Mouse (Mus musculus) adipocyte (in vitro differentiated cells): Measurements from ENCODE around the gene Cmc4.
A peak's percentile ranks its signal among the peaks of the same experiment; 100 is the strongest.

Experiments
- DNase-seq: peaks from one replicate; pipeline ENCODE4 v3.0.0-alpha.2; 2016; ENCODE audit warnings: low spot score

Gene Cmc4

DNA sequence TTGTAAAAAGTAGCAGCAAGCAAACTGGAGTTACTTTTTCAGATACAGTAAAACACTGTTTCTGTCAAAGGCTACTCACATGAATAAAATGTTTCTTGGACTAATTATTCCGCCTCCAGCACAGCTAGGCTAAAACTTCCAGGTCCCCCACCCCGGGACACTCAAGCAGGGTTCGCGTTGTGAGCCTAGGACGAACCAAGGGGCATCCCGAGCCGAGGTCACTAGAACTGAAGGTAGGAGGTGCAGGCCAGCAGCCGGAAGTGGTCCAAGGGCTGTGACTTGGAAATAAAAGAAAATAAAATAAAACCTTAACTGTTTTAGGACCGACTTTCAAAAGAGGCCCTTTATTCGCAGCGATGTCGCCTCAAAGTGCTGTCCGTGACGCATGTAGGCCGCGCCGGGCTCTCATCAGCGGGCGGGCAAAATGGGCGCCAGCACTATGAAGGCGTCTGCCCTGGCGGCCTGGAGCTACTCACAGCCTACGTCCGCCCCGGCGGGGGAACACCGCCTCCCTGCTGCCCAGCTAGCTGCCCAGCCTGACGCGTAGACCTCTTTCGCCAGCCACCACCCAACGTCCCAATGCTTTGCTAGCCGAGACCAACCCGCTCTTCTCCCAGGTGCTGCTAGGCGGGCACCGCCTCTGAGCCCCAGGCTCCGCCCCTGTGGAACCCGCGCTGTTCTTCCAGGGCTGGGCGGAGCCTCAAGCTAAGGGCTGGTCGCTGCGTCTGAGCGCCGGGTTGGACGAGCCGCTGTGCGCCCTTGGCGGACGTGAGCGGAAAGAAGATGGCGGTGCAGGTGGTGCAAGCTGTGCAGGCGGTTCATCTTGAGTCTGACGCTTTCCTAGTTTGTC lies at the start of gene Cmc4, which contains the start of the genes Mtcp1 and Brcc3:
TSS of gene Cmc4 (minus strand) at position 649 of the 850 bp plus-strand sequence.
TSS of gene Mtcp1 (minus strand) at position 653 of the 850 bp plus-strand sequence.
TSS of gene Brcc3 (plus strand) at position 693 of the 850 bp plus-strand sequence.
- peak; percentile 88 for DNase-seq

DNA sequence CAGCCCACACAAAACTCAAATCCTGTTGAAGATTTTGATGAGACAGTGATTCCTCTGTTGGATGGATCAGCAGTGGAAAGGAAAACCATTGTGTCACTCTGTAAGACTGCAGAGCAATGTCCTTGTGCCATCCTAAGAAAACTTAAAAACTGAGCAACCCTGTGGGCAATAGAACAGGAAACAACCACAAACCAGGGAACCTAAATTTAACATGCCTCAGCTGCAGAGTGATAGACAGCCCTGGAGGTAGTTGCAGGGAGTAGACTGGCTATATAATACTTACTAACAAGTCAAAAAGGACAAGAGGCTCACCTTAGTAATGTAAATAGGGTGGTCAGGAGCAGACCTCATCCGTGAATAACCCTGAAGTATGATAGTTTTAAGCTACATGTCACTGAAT lies 38.2 kb upstream of the Cmc4 start:
- no peak for DNase-seq

DNA sequence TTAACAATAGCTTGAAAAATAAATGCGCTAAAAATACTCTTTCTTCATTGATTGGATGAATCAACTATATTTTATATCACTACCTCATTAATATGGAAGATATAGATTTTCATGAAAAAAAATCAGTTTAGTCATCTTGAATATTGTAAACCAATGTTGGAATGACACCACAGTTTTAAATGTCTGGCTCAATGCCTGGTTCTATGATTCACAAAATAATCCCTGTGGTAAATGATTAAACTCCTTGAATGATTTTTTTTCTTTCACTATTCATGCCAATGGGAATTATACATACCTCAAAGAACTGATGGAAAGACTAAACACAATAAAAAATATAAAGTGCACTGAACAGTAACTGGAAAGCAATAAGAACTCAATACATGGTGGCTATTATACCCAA lies 6.7 kb downstream of the Cmc4 start:
- no peak for DNase-seq

DNA sequence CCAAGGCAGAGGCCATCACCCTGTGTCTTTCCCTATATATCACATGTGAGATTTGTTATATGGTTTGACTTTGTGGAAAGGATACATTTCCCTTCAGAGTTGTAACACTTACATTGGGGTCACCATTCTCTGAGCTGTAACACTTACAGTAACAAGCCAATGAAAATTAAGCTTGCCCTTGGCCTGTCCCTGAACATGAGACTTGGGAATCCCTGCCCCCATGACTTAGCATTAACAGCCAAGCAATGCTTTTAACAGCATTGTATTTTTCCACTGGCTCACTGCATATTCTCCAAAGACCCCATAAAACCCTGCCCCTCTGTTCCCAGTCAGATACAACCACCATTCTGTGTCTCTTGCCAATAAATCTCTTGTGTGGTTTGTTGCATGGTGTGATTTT lies 13.0 kb downstream of the Cmc4 start:
- no peak for DNase-seq

DNA sequence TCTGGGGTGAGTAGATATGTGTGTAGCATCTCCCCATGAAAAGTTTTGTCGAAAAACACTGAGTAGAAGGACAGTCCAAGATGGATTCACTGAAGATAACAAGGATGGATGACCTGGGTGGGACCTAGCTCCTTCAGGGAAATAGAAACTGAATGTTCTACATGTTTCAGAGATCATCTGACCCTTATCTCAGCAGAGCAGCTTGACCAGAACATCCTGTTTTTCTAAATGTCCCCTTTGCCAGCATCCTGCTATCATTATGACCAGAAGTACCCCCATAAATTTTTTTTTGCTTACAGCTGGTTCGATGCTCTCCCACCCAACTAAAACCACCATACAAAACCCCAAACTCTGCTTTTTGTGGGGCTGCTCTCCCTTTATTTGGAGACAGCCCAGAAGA lies 13.7 kb downstream of the Cmc4 start:
- no peak for DNase-seq

DNA sequence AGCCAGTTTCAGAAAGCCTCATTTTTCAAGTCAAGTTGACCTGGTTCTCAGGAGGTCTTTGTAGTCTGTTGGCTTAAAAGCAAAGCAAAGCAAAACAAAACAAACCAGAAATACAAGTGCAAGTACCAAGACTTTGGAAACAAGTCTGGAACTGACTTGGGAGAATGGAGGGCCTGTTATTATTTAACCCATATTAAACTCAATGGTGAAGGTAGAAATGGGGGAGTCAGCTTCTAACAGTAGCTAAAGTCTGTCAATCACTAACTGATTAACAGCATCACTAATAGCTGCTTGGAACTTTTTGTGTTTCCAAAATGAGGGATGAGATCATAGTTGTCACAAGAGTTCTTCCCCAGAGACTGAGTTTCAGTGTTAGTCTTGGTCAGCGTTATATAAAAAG lies 16.9 kb downstream of the Cmc4 start:
- no peak for DNase-seq

DNA sequence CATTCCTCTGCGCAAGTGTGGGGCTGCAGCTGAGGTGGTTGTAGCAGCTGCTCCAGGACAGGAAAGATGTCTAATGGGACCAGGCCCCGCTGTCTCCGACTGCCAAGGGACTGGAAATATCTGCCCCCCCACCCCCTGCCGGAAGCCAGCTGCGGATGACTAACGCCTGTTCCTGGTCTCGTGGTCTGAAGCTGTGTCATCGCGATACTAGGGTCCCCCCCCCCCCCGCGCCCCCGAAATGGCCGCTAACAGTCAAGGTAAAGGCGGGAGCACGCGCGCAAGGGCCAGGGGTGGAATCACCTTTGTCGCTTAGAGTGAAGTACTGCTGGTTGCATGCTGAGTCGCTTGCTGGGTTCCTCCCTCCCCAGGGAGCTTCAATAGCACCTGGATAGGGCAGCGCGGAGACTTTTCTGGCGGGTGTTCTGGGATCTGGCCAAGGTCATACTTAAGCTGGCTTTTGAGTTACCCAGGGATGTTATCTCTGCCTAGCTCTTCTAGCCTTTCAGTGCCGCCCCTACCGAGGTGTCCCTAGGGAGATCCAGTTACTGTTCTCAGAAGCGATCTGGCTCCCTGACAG lies 34.1 kb downstream of the Cmc4 start, which contains the start of the genes Fundc2 and F8:
TSS of gene Fundc2 (plus strand) at position 205 of the 577 bp plus-strand sequence.
TSS of gene F8 (minus strand) at position 421 of the 577 bp plus-strand sequence.
- DNase-seq: peak; percentile 89

DNA sequence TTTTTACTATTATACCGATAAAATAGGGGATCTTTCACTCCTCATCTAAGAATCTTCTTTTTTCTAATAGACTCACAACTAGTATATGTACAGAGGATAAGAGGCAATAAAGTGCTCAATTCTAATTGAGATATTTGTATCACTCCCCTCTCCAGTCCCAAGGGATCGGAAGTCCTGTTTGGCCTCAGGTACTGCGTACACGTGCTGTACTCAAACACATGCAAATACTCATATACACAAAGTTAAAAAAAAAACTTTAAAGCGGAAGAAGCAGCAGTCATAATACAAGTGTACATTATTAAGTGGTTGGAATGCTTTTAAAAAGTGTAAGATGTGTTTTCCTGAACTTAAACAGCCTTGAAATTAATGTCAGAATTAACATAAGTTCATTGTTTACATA lies 34.7 kb downstream of the Cmc4 start:
- no peak for DNase-seq

DNA sequence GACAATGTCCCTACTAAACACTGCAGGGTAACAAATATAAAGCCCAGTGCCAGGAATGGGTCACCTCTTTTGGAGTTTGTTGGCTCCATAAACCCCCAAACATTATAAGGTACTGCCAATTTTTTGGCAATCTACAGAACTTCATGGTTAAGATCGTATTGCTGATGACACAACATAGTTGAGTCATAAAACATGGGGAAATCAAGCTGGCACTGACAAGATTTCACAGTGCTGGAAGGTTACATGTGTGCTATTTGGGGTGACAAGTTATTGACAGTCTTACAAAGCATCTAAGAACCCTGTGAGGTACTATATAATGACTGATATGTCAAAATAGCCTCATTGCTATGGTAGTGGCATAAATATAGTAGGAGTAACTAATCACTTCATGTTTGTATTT lies 35.2 kb downstream of the Cmc4 start:
- DNase-seq: peak; percentile 57

DNA sequence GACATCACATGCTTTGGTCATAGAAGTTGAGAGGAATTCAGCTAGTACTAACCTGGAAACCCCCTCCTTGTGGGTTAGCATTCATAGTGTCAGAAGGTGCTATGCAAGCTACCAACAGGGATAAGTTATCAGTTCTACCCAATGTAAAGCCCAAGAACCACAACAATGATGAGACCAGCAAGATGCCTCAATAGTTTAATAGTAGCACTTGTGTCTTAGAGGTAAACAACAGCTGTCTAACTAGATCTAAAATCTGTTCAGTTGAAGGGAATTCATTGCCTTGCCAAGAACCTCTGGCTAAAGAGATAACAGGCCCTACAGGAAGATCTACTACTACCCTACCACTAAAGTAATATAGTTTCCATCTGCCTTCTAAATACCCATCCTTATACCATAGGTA lies 39.6 kb downstream of the Cmc4 start:
- no peak for DNase-seq

DNA sequence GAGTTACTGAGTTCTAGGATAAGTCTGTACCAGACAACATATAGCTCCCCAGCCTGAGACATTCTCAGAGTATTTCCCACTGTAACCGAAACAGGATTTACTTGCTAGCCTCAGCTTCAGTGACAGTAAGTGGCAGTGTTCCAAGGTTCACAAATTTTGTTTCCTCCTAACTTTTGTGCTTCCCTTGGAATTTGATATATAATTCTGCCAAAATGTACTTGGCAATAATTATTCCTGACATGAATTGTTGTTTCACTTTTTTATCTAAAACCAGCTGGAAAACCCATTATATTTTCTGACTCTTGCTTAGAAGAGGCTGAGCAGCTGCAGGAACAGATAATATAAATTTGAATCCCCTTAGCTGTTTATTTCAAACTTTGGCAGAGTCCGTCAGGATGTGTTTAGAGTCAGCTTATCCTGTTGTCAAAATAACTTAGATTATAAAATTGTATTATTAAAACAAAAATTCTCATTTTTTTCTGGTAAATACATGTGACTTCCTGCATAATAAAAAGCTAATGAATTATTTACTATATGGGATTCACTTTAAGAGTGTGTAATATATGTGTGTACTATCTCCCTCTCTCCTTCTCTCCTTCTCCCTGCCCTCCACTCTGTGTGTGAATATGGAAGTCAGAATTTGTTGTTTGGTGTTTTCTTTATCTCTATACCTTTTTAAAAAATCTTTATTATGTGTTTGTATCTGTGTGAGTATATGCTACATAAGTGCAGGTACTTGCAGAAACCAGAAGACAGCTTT lies 43.5 kb downstream of the Cmc4 start:
- peak; percentile 56 for DNase-seq

DNA sequence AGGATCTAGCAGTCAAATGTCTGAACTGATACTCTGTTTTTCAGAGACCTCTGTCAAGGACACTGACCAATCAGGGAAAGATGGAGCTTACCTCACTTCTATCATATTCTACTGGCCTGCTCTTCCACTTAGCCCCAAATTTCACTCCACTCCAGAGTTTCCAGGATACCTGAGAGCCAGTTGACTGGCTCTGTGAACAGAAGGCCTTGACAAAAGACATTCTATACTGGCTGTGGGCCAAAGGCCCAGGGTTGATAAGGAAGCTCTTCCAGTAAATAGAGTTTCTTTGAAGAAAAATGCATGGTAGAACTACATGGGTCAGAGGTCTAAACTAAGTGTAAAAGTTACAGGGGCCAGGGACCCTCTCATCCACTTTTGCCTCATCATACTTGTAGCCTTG lies 46.2 kb downstream of the Cmc4 start:
- DNase-seq: no peak
